Mouse (Mus musculus) frontal cortex, postnatal 14 days (tissue): ENCODE data around the gene Nubp2.

Experiments
- DNase-seq, 2 experiments: peaks; one replicate each; pipeline ENCODE4 v3.0.0; 2022; ENCODE audit warnings: low spot score in 2 of 2

Gene Nubp2

DNA sequence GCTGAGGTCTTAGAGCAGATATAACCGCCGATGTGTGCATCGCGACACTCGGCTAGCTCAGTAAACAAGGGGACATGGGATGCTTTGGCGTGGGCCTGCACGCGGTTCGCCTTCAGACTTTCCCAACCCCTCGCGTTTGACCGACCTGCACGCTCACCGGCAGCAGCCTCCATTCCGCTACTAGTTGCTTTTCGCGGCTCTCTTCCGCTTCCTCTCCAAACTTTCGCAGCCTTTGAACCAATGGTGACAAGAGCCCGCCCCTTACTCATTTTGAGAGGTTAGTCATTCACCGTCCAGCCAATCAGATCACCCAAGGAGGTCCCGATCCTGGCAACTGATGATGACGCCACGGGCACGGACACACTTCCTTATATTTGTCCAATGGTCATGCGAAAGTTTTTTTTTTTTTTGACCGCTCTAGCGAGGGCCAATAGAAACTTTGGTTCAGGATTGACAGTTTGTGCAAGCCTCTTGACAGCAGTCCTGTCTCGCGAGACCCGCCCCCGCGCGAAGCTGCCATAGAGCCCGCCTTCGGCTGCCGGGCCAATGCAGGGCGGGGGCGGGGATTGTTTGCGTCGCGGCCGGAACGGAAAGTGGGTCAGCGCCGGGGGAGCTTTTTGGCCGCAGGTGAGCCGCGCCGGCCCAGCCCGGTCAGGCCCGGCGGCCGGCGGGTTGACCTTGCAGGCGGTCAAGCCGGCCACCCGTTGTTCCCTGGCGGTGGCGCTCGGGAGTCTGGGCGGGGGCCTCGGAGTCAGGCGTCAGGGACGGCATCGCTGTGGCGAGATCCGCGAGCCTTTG lies at the start of gene Nubp2, which contains the start of gene Spsb3:
Gene Nubp2, minus strand, starts transcription at position 216 of the 798 bp plus-strand sequence.
Gene Spsb3, plus strand, starts transcription at position 510 of the 798 bp plus-strand sequence.
- peak; percentile 94 to 99 for DNase-seq

GRCm38 (mm10) chr17:24935666-24936065 lies 49.5 kb upstream of the Nubp2 start:
- DNase-seq: no peak

- DNase-seq: no peak
Observed at GRCm38 (mm10) chr17:24934926-24935325, 48.8 kb upstream of the Nubp2 start.

GRCm38 (mm10) chr17:24933163-24933562 lies 47.0 kb upstream of the Nubp2 start:
- no peak for DNase-seq

GRCm38 (mm10) chr17:24932431-24932830 lies 46.3 kb upstream of the Nubp2 start:
- DNase-seq: no peak

GRCm38 (mm10) chr17:24929506-24929905 lies 43.4 kb upstream of the Nubp2 start:
- no peak for DNase-seq

GRCm38 (mm10) chr17:24923246-24923645 lies 37.1 kb upstream of the Nubp2 start:
- DNase-seq: no peak

GRCm38 (mm10) chr17:24913984-24914383 lies 27.8 kb upstream of the Nubp2 start:
- DNase-seq: no peak

- no peak for DNase-seq
Observed at GRCm38 (mm10) chr17:24907591-24907990, 21.4 kb upstream of the Nubp2 start.

- no peak for DNase-seq
Observed at GRCm38 (mm10) chr17:24903767-24904166, 17.6 kb upstream of the Nubp2 start.

GRCm38 (mm10) chr17:24902671-24903474 lies 16.7 kb upstream of the Nubp2 start:
- DNase-seq: no peak

DNA sequence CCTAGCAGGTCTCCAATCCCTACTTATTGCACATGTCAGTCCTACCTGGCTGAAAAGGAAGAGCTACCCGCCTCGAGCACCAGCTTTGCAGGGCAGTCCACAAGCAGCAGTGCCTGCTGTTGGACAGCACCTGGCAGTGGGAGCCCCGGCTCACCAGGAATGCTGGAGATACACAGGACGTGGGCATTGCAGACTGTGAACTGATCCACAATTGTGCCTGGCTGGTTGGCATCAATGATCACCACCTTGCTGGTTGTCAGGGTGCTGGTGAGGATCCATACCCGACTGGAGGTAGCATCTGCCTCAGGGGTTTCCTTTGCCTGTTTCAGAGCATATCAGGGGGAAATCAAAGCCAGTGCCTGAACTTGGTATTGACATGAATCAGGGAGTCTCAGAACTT lies 16.0 kb upstream of the Nubp2 start:
- DNase-seq: no peak

- DNase-seq: no peak
Observed at GRCm38 (mm10) chr17:24900014-24900413, 13.9 kb upstream of the Nubp2 start.

DNA sequence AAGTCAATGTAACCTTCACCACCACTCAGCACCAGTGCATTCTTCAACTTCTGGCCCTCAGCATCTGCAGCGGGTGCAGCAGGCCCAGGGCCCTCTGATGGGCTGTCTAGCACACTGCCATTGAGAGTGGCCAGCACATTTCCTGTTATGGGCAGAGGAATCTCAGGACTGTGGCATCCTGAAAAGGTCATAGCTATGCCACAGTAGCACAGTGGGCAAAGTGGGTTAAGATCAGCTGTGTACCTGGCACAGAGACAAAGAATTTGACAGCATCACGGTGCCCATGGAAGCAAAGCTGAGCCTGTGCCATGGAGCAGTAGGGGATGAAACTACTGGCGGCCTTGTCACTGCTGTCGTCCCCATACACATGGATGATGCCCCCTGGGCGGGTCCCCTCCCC lies 13.0 kb upstream of the Nubp2 start:
- no peak for DNase-seq

GRCm38 (mm10) chr17:24898041-24898854 lies 12.1 kb upstream of the Nubp2 start:
- no peak for DNase-seq

DNA sequence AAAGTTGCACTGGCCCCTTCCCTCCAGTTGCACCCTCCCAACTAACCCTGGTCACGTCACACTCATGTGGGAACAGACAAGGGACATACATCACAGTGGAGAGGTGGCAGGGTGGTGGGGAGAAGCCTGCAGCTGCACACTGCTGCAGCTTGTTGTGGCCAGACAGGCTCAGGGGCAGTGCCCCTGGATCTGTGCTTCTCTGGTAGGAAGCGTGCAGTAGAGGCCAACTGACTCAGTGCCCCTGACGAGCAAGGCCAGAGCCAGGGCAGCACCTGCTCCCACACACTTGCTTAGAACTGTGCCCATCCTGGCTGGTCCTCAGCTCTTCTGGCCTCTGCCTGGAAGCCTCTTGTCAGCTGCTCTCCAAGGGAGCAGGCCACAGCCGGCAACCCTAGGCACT lies 11.5 kb upstream of the Nubp2 start:
- DNase-seq: no peak

- DNase-seq: no peak
Observed at GRCm38 (mm10) chr17:24896993-24897269, 10.8 kb upstream of the Nubp2 start.

DNA sequence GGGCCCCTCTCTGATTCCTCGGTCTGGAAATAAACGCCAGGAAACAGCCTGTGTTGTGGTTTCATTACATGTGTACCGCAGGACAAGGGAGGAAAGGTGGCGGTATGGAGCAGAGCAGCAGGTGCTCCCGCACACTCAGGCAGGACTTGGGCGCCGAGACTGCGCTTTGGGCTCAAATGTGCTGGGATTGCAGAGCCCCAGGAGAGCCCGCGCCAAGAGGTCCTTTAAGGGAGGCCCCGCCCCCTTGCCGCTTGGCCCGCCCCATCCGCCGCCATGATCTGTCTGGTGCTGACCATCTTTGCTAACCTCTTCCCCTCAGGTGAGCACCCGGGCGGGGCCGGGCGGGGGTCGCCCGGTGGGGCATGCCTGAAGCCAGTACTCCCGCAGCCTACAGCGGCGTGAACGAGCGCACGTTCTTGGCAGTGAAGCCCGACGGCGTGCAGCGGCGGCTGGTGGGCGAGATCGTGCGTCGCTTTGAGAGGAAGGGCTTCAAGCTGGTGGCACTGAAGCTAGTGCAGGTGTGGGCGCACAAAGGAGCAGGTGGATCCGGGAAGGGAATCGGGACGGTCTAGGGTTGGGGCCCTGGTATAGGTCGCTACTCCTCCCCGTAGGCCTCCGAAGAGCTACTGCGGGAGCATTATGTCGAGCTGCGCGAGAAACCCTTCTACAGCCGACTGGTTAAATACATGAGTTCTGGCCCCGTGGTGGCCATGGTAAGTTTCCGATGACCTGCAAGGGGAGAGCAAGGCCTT lies 10.3 kb upstream of the Nubp2 start, which contains the start of gene Nme3:
Gene Nme3, plus strand, starts transcription at position 260 of the 752 bp plus-strand sequence.
- peak in 1 of 2 experiments; percentile 64 for DNase-seq

GRCm38 (mm10) chr17:24895571-24896240 lies 9.6 kb upstream of the Nubp2 start:
- no peak for DNase-seq

DNA sequence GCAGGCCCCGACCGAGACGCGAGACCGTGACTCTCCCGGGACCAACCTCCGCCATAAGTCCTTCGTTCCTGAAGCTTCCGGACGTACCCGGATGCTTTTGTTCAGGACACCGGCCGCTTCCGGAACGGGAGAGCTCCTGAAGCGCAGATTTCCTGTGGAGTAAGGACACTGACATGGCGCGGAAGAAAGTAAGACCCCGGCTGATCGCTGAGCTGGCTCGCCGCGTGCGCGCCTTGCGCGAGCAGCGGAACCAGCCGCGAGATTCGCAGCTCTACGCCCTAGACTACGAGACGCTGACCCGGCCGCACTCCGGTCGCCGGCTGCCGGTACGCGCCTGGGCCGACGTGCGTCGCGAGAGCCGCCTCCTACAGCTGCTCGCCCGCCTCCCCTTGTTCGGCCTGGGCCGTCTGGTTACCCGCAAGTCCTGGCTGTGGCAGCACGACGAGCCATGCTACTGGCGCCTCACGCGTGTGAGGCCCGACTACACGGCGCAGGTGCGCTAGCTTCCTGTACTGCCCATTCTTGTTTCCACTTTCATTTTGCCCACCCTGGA lies 8.9 kb upstream of the Nubp2 start, which contains the start of the genes Eme2 and Mrps34:
Gene Eme2, minus strand, starts transcription at position 93 of the 553 bp plus-strand sequence.
Gene Mrps34, plus strand, starts transcription at position 122 of the 553 bp plus-strand sequence.
- peak; percentile 76 to 79 for DNase-seq
